Mouse (Mus musculus) G1E (cell line): Measurements from ENCODE around the gene Gm11146. TPM values are rescaled to one million over a fixed set of nuclear protein-coding genes. Genes with fewer than 3 reads are reported as not detected.

ENCODE experiments used
- ATAC-seq: 2 replicates; pipeline ENCODE4 v1.8.0; 2016; ENCODE audit warnings: mild to moderate bottlenecking; ENCODE audit not compliant: insufficient number of reproducible peaks, poor library complexity, low FRiP score, severe bottlenecking; ENCODE audit errors: extremely low read depth
- DNase-seq: peaks from one replicate; pipeline ENCODE4 v3.0.0; 2012; ENCODE audit warnings: low spot score
- H3K27me3 ChIP-seq: 2 replicates; pipeline ENCODE4 v1.6.1; 2012; ENCODE audit warnings: mild to moderate bottlenecking, low read length, inconsistent platforms; ENCODE audit not compliant: insufficient read depth
- H3K36me3 ChIP-seq: replicated peaks from 2 replicates; pipeline ENCODE3; 2012; ENCODE audit warnings: mild to moderate bottlenecking, inconsistent platforms
- H3K4me1 ChIP-seq: 2 replicates; pipeline ENCODE4 v1.6.1; 2012; ENCODE audit warnings: low read depth, low read length, inconsistent platforms, mixed read lengths; ENCODE audit not compliant: insufficient read depth
- H3K4me3 ChIP-seq: 2 replicates; pipeline ENCODE4 v1.5.1; 2012; ENCODE audit warnings: low read depth, mild to moderate bottlenecking, inconsistent platforms, low read length, moderate library complexity, mixed read lengths
- H3K9me3 ChIP-seq: replicated peaks from 2 replicates; pipeline ENCODE4 v1.6.1; 2012; ENCODE audit warnings: inconsistent platforms
- CTCF ChIP-seq: IDR thresholded peaks from 2 replicates; pipeline ENCODE4 v1.5.1; 2012; ENCODE audit warnings: low read depth, low read length, inconsistent platforms, mixed read lengths
- GATA1 ChIP-seq: IDR thresholded peaks from 2 replicates; pipeline ENCODE4 v1.6.1; 2012; ENCODE audit warnings: borderline replicate concordance, low read length, inconsistent platforms, mixed read lengths
- GATA2 ChIP-seq: IDR thresholded peaks from 2 replicates; pipeline ENCODE4 v1.6.1; 2012; ENCODE audit warnings: low read depth, low read length, inconsistent platforms, borderline replicate concordance
- POLR2AphosphoS5 ChIP-seq: IDR thresholded peaks from 2 replicates; pipeline ENCODE4 v1.6.1; 2012; ENCODE audit warnings: low read depth, low read length, inconsistent platforms; ENCODE audit not compliant: insufficient replicate concordance
- TAL1 ChIP-seq: conservative IDR thresholded peaks from 2 replicates; pipeline ENCODE4 v1.6.1; 2012; ENCODE audit warnings: low read depth, low read length, inconsistent platforms, mixed read lengths
- polyA plus RNA-seq: library from polyadenylated mRNA; stranded (reverse); fragments of >175 nt; gene quantifications from 2 replicates; pipeline ENCODE4 v1.2.3, GENCODE M21; 2012
- total RNA-seq, 2 experiments: library from RNA; stranded (forward) in 1 of 2; stranded (reverse) in 1 of 2; fragments of 200-1000 nt in 1 of 2; fragments of >200 nt in 1 of 2; fragmentation: Nextera tagmentation in 1 of 2; gene quantifications; 2 replicates each; pipeline ENCODE4 v1.2.3; 2014 to 2017

The Gm11146 gene
- total and polyA plus RNA-seq, 3 experiments: not detected

- DNase-seq: no peak
- Histone ChIP-seq H3K9me3 (peaks cover 11% of the 10 kb centered on the region), H3K27me3 (no peaks in the 10 kb centered on the region), H3K4me3 (no peak overlapping the region), H3K36me3 (no peaks in the 10 kb centered on the region), H3K4me1 (no peaks in the 10 kb centered on the region)
- ATAC-seq: no peak
- TF ChIP-seq POLR2AphosphoS5 (no peak), GATA1 (no peak), TAL1 (no peak), CTCF (no peak), GATA2 (no peak)
Observed at GRCm38 (mm10) chr16:77643871-77644720, 42.2 kb upstream of the Gm11146 start.

- ATAC-seq: no peak
- no peak overlapping the region for H3K4me3 ChIP-seq
Observed at GRCm38 (mm10) chr16:77643036-77643870, 41.4 kb upstream of the Gm11146 start.

GRCm38 (mm10) chr16:77636497-77636896 lies 34.6 kb upstream of the Gm11146 start:
- H3K4me1 ChIP-seq: no peaks in the 10 kb centered on the region
- H3K36me3 ChIP-seq: no peaks in the 10 kb centered on the region
- no peaks in the 10 kb centered on the region for H3K27me3 ChIP-seq
- H3K9me3 ChIP-seq: peaks cover 2% of the 10 kb centered on the region; the same call in 1 of the 2 replicates
- DNase-seq (no peak), ATAC-seq (no peak)
- no peak overlapping the region for H3K4me3 ChIP-seq
- TF ChIP-seq GATA1: no peak

More at GRCm38 (mm10) chr16:77643036-77643870, 41.4 kb upstream of the Gm11146 start:
- Histone ChIP-seq H3K27me3 (no peaks in the 10 kb centered on the region), H3K36me3 (no peaks in the 10 kb centered on the region), H3K9me3 (peaks cover 11% of the 10 kb centered on the region), H3K4me1 (no peaks in the 10 kb centered on the region)
- TF ChIP-seq GATA2 (no peak), POLR2AphosphoS5 (no peak), CTCF (no peak), GATA1 (no peak), TAL1 (no peak)
- DNase-seq: no peak

GRCm38 (mm10) chr16:77632315-77632881 lies 30.5 kb upstream of the Gm11146 start:
- no peak for TF ChIP-seq TAL1
- no peak for TF ChIP-seq GATA1
- TF ChIP-seq CTCF: no peak
- TF ChIP-seq POLR2AphosphoS5: no peak
- TF ChIP-seq GATA2: no peak
- Histone ChIP-seq H3K4me3 (no peak overlapping the region), H3K9me3 (peaks cover 7% of the 10 kb centered on the region; the same call in 1 of the 2 replicates), H3K27me3 (no peaks in the 10 kb centered on the region), H3K4me1 (no peaks in the 10 kb centered on the region), H3K36me3 (no peaks in the 10 kb centered on the region)
- ATAC-seq: no peak
- DNase-seq: no peak

GRCm38 (mm10) chr16:77622681-77623080 lies 20.8 kb upstream of the Gm11146 start:
- 0 out of 2 replicates have a peak, but pooled peaks cover 2% of the 10 kb centered on the region for H3K9me3 ChIP-seq
- TF ChIP-seq GATA2 (no peak), GATA1 (no peak), TAL1 (no peak), CTCF (no peak), POLR2AphosphoS5 (no peak)

GRCm38 (mm10) chr16:77602581-77602980 lies 687 bp upstream of the Gm11146 start:
- no peak for ATAC-seq
- peaks cover 11% of the 10 kb centered on the region for H3K9me3 ChIP-seq
- no peak for DNase-seq
- H3K27me3 ChIP-seq: no peaks in the 10 kb centered on the region
- no peaks in the 10 kb centered on the region for H3K36me3 ChIP-seq
- TF ChIP-seq GATA2 (no peak), TAL1 (no peak)
- no peaks in the 10 kb centered on the region for H3K4me1 ChIP-seq
- no peak overlapping the region for H3K4me3 ChIP-seq

More at GRCm38 (mm10) chr16:77622681-77623080, 20.8 kb upstream of the Gm11146 start:
- Histone ChIP-seq H3K4me1 (no peaks in the 10 kb centered on the region), H3K27me3 (no peaks in the 10 kb centered on the region), H3K36me3 (no peaks in the 10 kb centered on the region), H3K4me3 (no peak overlapping the region)
- ATAC-seq: no peak
- no peak for DNase-seq
